ENCODE assay signal across 8 mouse cellular contexts in the genomic region with DNA sequence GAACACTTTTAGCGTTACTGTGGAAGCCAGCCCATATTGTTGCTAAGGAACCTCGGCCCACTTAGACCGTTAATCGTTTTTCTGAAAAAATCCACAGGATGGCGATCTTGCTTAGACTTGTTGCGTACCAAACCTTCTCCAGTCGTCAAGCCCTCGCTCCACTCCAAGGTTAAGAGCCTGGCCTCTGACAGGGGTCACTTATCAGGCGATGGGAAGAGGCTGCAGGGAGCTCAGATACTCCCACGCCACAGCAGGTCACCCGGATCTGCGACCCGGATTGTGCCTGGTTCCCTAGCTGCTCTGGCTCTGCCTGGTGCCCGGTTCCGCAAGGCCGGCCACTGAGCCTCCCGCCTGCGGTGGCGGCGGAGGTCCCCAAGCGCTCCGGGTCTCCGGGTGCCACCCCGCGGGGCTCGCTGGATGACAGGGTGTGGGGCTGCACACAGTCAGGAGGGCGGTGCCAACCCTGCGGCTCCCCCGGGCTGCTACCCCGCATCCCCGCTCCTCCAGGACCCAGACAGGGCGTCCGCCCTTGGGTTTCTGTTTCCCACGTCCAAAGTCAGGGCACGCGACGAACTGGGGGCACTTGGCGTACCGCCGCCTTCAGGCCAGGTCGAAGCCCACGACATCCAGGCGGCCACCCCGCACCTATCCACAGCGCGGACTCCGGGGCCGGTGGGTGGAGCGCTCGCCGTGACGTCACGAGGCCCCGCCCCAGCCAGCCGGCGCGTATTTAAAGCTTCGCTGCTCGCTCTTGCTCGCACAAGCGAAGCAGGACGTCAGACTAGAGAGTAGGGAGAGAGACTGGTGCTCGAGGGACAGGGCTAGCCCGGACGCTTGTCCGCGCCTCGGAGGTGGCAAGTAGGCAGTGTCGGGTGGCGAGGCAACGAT. TPM values are rescaled to one million over a fixed set of nuclear protein-coding genes. Genes with fewer than 3 reads are reported as not detected.
DNase-seq lines count a peak whose midpoint lies in the region; ATAC-seq lines count a peak whose summit lies in the region.

Gene Plk2 (plus strand): TSS at position 756 of the 888 bp plus-strand sequence.

- peak within 1 kb of the TSS; percentile 94 for H3K27ac ChIP-seq in hindbrain, embryonic 15.5 days (replicated peaks)

- H3K9me3 ChIP-seq in hindbrain, embryonic 15.5 days, result 0 out of 2 replicates have a peak, but pooled peaks cover 3% of the 10 kb centered on the region

- peak; percentile 93 for ATAC-seq in hindbrain, embryonic 15.5 days (ENCODE audit: low FRiP score, low read depth)

- H3K4me3 ChIP-seq in hindbrain, embryonic 15.5 days, result peak within 1 kb of the TSS; percentile 76

- DNase-seq in WW6 (ENCODE audit: low read depth, low spot score), result peak; percentile 67
- peak; percentile 91 to 94 for DNase-seq in cerebellum, postnatal 36 days
- peak; percentile 98 for DNase-seq in frontal cortex, postnatal 36 days (ENCODE audit: low spot score in 2 of 2)
- DNase-seq in layer of hippocampus, postnatal 36 days, result peak; percentile 95 to 98
- peak; percentile 96 for DNase-seq in lung, postnatal 25 days (ENCODE audit: low spot score)
- peak; percentile 63 for DNase-seq in retina, adult 2 months (ENCODE audit: low read depth, low spot score)
- peak; percentile 92 for DNase-seq in thymus, postnatal 25 days

- no peaks in the 10 kb centered on the region for H3K27me3 ChIP-seq in hindbrain, embryonic 15.5 days

- H3K4me2 ChIP-seq in hindbrain, embryonic 15.5 days, result peak within 1 kb of the TSS; percentile 98

- under 1% methylated on average over 71 of the region's 71 CpGs for WGBS in hindbrain, embryonic 15.5 days

- peaks cover 17% of the 10 kb centered on the region for H3K4me1 ChIP-seq in hindbrain, embryonic 15.5 days (replicated peaks)

- H3K9ac ChIP-seq in hindbrain, embryonic 15.5 days, result peak within 1 kb of the TSS; percentile 94

- H3K36me3 ChIP-seq in hindbrain, embryonic 15.5 days, result peaks cover 22% of the 10 kb centered on the region

RNA-seq across cellular contexts. Expression of gene Plk2, which starts in this region (rescaled TPM):
- 113 and 123 TPM in 2 replicates for polyA plus RNA-seq in hindbrain, embryonic 15.5 days (2015; fragmentation: Nextera tagmentation; extraction: Ambion mirVana)
- total RNA-seq in layer of hippocampus, postnatal 36 days (2021), result 100 to 1,000 TPM; 258 to 262 TPM

Comparison
In these comparisons a context has a peak if more than half of its experiments do, and no peak if none do; other contexts are left out.
1. Peak in every context shown above with its lines: DNase-seq, ATAC-seq, H3K4me3 ChIP-seq and H3K27ac ChIP-seq.